Mouse (Mus musculus): ENCODE data around the gene Aldoc. TPM values are rescaled to one million over a fixed set of nuclear protein-coding genes. Genes with fewer than 3 reads are reported as not detected.
"Not testable (repeated sequence)": the region's sequence is repeated elsewhere in the genome, so short reads cannot be mapped to it uniquely, and the experiment has no call there.

Gene Aldoc
- polyA plus RNA-seq (2015; fragmentation: Nextera tagmentation; extraction: Ambion mirVana): 152 and 186 TPM in 2 replicates

- Histone ChIP-seq H3K9ac (replicated peaks; ENCODE audit: low read depth, low read length) (0 out of 2 replicates have a peak within 1 kb of the TSS, but pooled peaks have one; percentile 7), H3K4me3 (replicated peaks; ENCODE audit: low read length) (peak within 1 kb of the TSS; percentile 6), H3K27ac (ENCODE audit: low read length) (peak within 1 kb of the TSS; percentile 68), H3K4me2 (ENCODE audit: low read length) (peak within 1 kb of the TSS; percentile 46), H3K36me3 (ENCODE audit: control insufficient read depth, insufficient read depth) (no peaks in the 10 kb centered on the region), H3K4me1 (replicated peaks; ENCODE audit: control insufficient read depth, insufficient read depth, low read length) (peaks cover 20% of the 10 kb centered on the region), H3K9me3 (ENCODE audit: control insufficient read depth, low read length) (no peaks in the 10 kb centered on the region), H3K27me3 (replicated peaks; ENCODE audit: control insufficient read depth, insufficient read depth, low read length) (no peaks in the 10 kb centered on the region)
- ATAC-seq: peak; percentile 87
- WGBS: 2% methylated on average over 15 of the region's 15 CpGs
Measured at GRCm38 (mm10) chr11:78322860-78323259, at the start of gene Aldoc. Gene Aldoc, plus strand, starts transcription at chr11:78322968.

GRCm38 (mm10) chr11:78275596-78275995, 47.2 kb upstream of the Aldoc start:
- Histone ChIP-seq H3K36me3 (ENCODE audit: control insufficient read depth, insufficient read depth) (peaks cover 61% of the 10 kb centered on the region), H3K4me1 (replicated peaks; ENCODE audit: control insufficient read depth, insufficient read depth, low read length) (no peaks in the 10 kb centered on the region), H3K4me2 (ENCODE audit: low read length) (no peak overlapping the region), H3K27ac (ENCODE audit: low read length) (no peak overlapping the region), H3K27me3 (replicated peaks; ENCODE audit: control insufficient read depth, insufficient read depth, low read length) (no peaks in the 10 kb centered on the region), H3K9me3 (ENCODE audit: control insufficient read depth, low read length) (no peaks in the 10 kb centered on the region), H3K4me3 (replicated peaks; ENCODE audit: low read length) (no peak overlapping the region), H3K9ac (replicated peaks; ENCODE audit: low read depth, low read length) (no peak overlapping the region)
- 100% methylated on average over 1 of the region's 1 CpGs for WGBS
- ATAC-seq: no peak

- peaks cover 63% of the 10 kb centered on the region for H3K36me3 ChIP-seq (ENCODE audit: control insufficient read depth, insufficient read depth)
- H3K4me1 ChIP-seq (replicated peaks; ENCODE audit: control insufficient read depth, insufficient read depth, low read length); H3K4me3 ChIP-seq (replicated peaks; ENCODE audit: low read length); H3K9me3 ChIP-seq (ENCODE audit: control insufficient read depth, low read length); H3K27ac ChIP-seq (ENCODE audit: low read length); H3K9ac ChIP-seq (replicated peaks; ENCODE audit: low read depth, low read length); H3K27me3 ChIP-seq (replicated peaks; ENCODE audit: control insufficient read depth, insufficient read depth, low read length); H3K4me2 ChIP-seq (ENCODE audit: low read length); ATAC-seq: not testable (repeated sequence)
- 95% methylated on average over 4 of the region's 4 CpGs for WGBS
Measured at GRCm38 (mm10) chr11:78276169-78276568, 46.6 kb upstream of the Aldoc start.

- peaks cover 62% of the 10 kb centered on the region for H3K36me3 ChIP-seq (ENCODE audit: control insufficient read depth, insufficient read depth)
- no peak overlapping the region for H3K4me3 ChIP-seq (replicated peaks; ENCODE audit: low read length)
- no peak for ATAC-seq
Measured at GRCm38 (mm10) chr11:78278853-78279252, 43.9 kb upstream of the Aldoc start.

GRCm38 (mm10) chr11:78279586-78279985, 43.2 kb upstream of the Aldoc start:
- Histone ChIP-seq H3K9me3 (ENCODE audit: control insufficient read depth, low read length) (no peaks in the 10 kb centered on the region), H3K36me3 (ENCODE audit: control insufficient read depth, insufficient read depth) (peaks cover 63% of the 10 kb centered on the region), H3K27ac (ENCODE audit: low read length) (no peak overlapping the region), H3K4me3 (replicated peaks; ENCODE audit: low read length) (no peak overlapping the region), H3K27me3 (replicated peaks; ENCODE audit: control insufficient read depth, insufficient read depth, low read length) (no peaks in the 10 kb centered on the region), H3K4me2 (ENCODE audit: low read length) (no peak overlapping the region), H3K4me1 (replicated peaks; ENCODE audit: control insufficient read depth, insufficient read depth, low read length) (no peaks in the 10 kb centered on the region), H3K9ac (replicated peaks; ENCODE audit: low read depth, low read length) (no peak overlapping the region)
- ATAC-seq: no peak
- WGBS: 80% methylated on average over 4 of the region's 4 CpGs

More at GRCm38 (mm10) chr11:78278853-78279252, 43.9 kb upstream of the Aldoc start:
- no peaks in the 10 kb centered on the region for H3K9me3 ChIP-seq (ENCODE audit: control insufficient read depth, low read length)
- no peak overlapping the region for H3K9ac ChIP-seq (replicated peaks; ENCODE audit: low read depth, low read length)
- no peaks in the 10 kb centered on the region for H3K27me3 ChIP-seq (replicated peaks; ENCODE audit: control insufficient read depth, insufficient read depth, low read length)
- no peaks in the 10 kb centered on the region for H3K4me1 ChIP-seq (replicated peaks; ENCODE audit: control insufficient read depth, insufficient read depth, low read length)
- 92% methylated on average over 7 of the region's 7 CpGs for WGBS
- no peak overlapping the region for H3K27ac ChIP-seq (ENCODE audit: low read length)
- H3K4me2 ChIP-seq (ENCODE audit: low read length): no peak overlapping the region

GRCm38 (mm10) chr11:78289146-78289763, 33.5 kb upstream of the Aldoc start:
- no peak overlapping the region for H3K9ac ChIP-seq (replicated peaks; ENCODE audit: low read depth, low read length)
- WGBS: 91% methylated on average over 7 of the region's 7 CpGs
- H3K36me3 ChIP-seq (ENCODE audit: control insufficient read depth, insufficient read depth): peaks cover 48% of the 10 kb centered on the region
- H3K9me3 ChIP-seq (ENCODE audit: control insufficient read depth, low read length): no peaks in the 10 kb centered on the region
- ATAC-seq: no peak
- H3K4me2 ChIP-seq (ENCODE audit: low read length): no peak overlapping the region
- H3K27me3 ChIP-seq (replicated peaks; ENCODE audit: control insufficient read depth, insufficient read depth, low read length): no peaks in the 10 kb centered on the region
- H3K4me1 ChIP-seq (replicated peaks; ENCODE audit: control insufficient read depth, insufficient read depth, low read length): no peaks in the 10 kb centered on the region
- no peak overlapping the region for H3K27ac ChIP-seq (ENCODE audit: low read length)
- H3K4me3 ChIP-seq (replicated peaks; ENCODE audit: low read length): no peak overlapping the region

- Histone ChIP-seq H3K27me3 (replicated peaks; ENCODE audit: control insufficient read depth, insufficient read depth, low read length) (no peaks in the 10 kb centered on the region), H3K27ac (ENCODE audit: low read length) (no peak within 1 kb of the TSS), H3K4me1 (replicated peaks; ENCODE audit: control insufficient read depth, insufficient read depth, low read length) (no peaks in the 10 kb centered on the region), H3K4me2 (ENCODE audit: low read length) (no peak within 1 kb of the TSS), H3K4me3 (replicated peaks; ENCODE audit: low read length) (no peak within 1 kb of the TSS), H3K36me3 (ENCODE audit: control insufficient read depth, insufficient read depth) (peaks cover 34% of the 10 kb centered on the region), H3K9me3 (ENCODE audit: control insufficient read depth, low read length) (no peaks in the 10 kb centered on the region), H3K9ac (replicated peaks; ENCODE audit: low read depth, low read length) (no peak within 1 kb of the TSS)
- ATAC-seq: no peak
- WGBS: 97% methylated on average over 4 of the region's 4 CpGs
Measured at GRCm38 (mm10) chr11:78290654-78291053, 32.1 kb upstream of the Aldoc start, which contains the start of gene BC030499. Gene BC030499, plus strand, starts transcription at chr11:78290841.

- Histone ChIP-seq H3K4me3 (replicated peaks; ENCODE audit: low read length) (no peak overlapping the region), H3K4me2 (ENCODE audit: low read length) (no peak overlapping the region), H3K27ac (ENCODE audit: low read length) (no peak overlapping the region), H3K9ac (replicated peaks; ENCODE audit: low read depth, low read length) (no peak overlapping the region), H3K4me1 (replicated peaks; ENCODE audit: control insufficient read depth, insufficient read depth, low read length) (no peaks in the 10 kb centered on the region), H3K36me3 (ENCODE audit: control insufficient read depth, insufficient read depth) (peaks cover 10% of the 10 kb centered on the region), H3K9me3 (ENCODE audit: control insufficient read depth, low read length) (no peaks in the 10 kb centered on the region), H3K27me3 (replicated peaks; ENCODE audit: control insufficient read depth, insufficient read depth, low read length) (no peaks in the 10 kb centered on the region)
- 96% methylated on average over 6 of the region's 6 CpGs for WGBS
- ATAC-seq: no peak
Measured at GRCm38 (mm10) chr11:78294585-78294984, 28.2 kb upstream of the Aldoc start.

- peaks cover 11% of the 10 kb centered on the region for H3K4me1 ChIP-seq (replicated peaks; ENCODE audit: control insufficient read depth, insufficient read depth, low read length)
Measured at GRCm38 (mm10) chr11:78300917-78301316, 21.9 kb upstream of the Aldoc start.

More at GRCm38 (mm10) chr11:78300917-78301316, 21.9 kb upstream of the Aldoc start:
- H3K9ac ChIP-seq (replicated peaks; ENCODE audit: low read depth, low read length): peak overlapping the region; percentile 47
- H3K9me3 ChIP-seq (ENCODE audit: control insufficient read depth, low read length): no peaks in the 10 kb centered on the region
- peak overlapping the region; percentile 76 for H3K4me3 ChIP-seq (replicated peaks; ENCODE audit: low read length)
- peak; percentile 10; the same call in 1 of the 2 replicates for ATAC-seq
- no peaks in the 10 kb centered on the region for H3K36me3 ChIP-seq (ENCODE audit: control insufficient read depth, insufficient read depth)
- H3K4me2 ChIP-seq (ENCODE audit: low read length): peak overlapping the region; percentile 100
- no peaks in the 10 kb centered on the region for H3K27me3 ChIP-seq (replicated peaks; ENCODE audit: control insufficient read depth, insufficient read depth, low read length)
- 68% methylated on average over 7 of the region's 7 CpGs for WGBS
- 0 out of 2 replicates have a peak overlapping the region, but pooled peaks have one; percentile 11 for H3K27ac ChIP-seq (ENCODE audit: low read length)
